Mouse (Mus musculus): ENCODE results near the gene Tmem127. TPM values are rescaled to one million over a fixed set of nuclear protein-coding genes. Genes with fewer than 3 reads are reported as not detected.

The Tmem127 gene
- polyA plus RNA-seq, 1 experiment from 2014 or later, result 30.4 TPM

- no peak for TF ChIP-seq CTCF (IDR thresholded peaks at IDR 0.05)
- no peak for TF ChIP-seq EP300 (IDR thresholded peaks at IDR 0.05)
- no peaks in the 10 kb centered on the region for H3K27me3 ChIP-seq (replicated peaks; ENCODE audit: insufficient read depth, low read length)
- ATAC-seq (no peak), DNase-seq (ENCODE audit: low spot score) (no peak)
- H3K9me3 ChIP-seq (ENCODE audit: low read length), result no peaks in the 10 kb centered on the region
- no peak overlapping the region for H3K4me3 ChIP-seq (ENCODE audit: low read depth, low read length)
- H3K4me2 ChIP-seq (replicated peaks; ENCODE audit: low read depth, low read length), result no peak overlapping the region
- no peak overlapping the region for H3K27ac ChIP-seq (ENCODE audit: low read length)
- WGBS, result 87% methylated on average over 9 of the region's 9 CpGs
- no peak overlapping the region for H3K9ac ChIP-seq (replicated peaks; ENCODE audit: low read depth)
- no peaks in the 10 kb centered on the region for H3K36me3 ChIP-seq (ENCODE audit: insufficient read depth, low read length)
- peaks cover 9% of the 10 kb centered on the region; the same call in 1 of the 2 replicates for H3K4me1 ChIP-seq (ENCODE audit: insufficient read depth, low read depth, low read length)
Observed at GRCm38 (mm10) chr2:127250291-127251008, 2.7 kb downstream of the Tmem127 start.

DNA sequence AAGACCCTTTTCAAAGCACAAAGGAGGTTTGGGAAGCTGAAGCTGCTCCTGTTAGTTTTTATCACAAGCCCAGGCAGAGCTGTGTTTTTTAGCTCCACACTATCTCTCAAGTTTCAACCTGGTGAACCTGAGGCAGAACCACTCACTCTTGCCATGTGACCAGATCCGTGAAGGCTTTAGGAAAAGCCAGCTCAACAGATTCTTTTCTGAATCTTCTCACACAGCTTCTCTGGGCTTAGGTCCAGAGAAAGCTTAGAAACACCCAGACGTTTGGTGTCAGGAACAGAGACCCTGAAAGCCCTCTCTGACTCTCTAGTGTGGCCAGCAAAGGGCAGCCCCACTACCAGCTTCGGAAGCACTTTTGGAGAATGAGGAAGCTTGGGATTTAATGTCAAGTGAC, 3.7 kb downstream of the Tmem127 start:
- Histone ChIP-seq H3K4me2 (replicated peaks; ENCODE audit: low read depth, low read length) (no peak overlapping the region), H3K4me3 (ENCODE audit: low read depth, low read length) (no peak overlapping the region)
- no peak for TF ChIP-seq CTCF (IDR thresholded peaks at IDR 0.05)
- no peak for TF ChIP-seq EP300 (IDR thresholded peaks at IDR 0.05)

GRCm38 (mm10) chr2:127251880-127252527, 4.3 kb downstream of the Tmem127 start:
- TF ChIP-seq EP300 (IDR thresholded peaks at IDR 0.05) (no peak), CTCF (IDR thresholded peaks at IDR 0.05) (no peak)
- DNase-seq (ENCODE audit: low spot score) (no peak), ATAC-seq (no peak)
- no peak overlapping the region for H3K9ac ChIP-seq (replicated peaks; ENCODE audit: low read depth)
- 55% methylated on average over 3 of the region's 3 CpGs for WGBS
- peaks cover 3% of the 10 kb centered on the region; the same call in 1 of the 2 replicates for H3K36me3 ChIP-seq (ENCODE audit: insufficient read depth, low read length)
- H3K9me3 ChIP-seq (ENCODE audit: low read length), result no peaks in the 10 kb centered on the region
- H3K4me3 ChIP-seq (ENCODE audit: low read depth, low read length), result no peak overlapping the region
- no peaks in the 10 kb centered on the region for H3K27me3 ChIP-seq (replicated peaks; ENCODE audit: insufficient read depth, low read length)
- H3K4me1 ChIP-seq (ENCODE audit: insufficient read depth, low read depth, low read length), result peaks cover 6% of the 10 kb centered on the region; the same call in 1 of the 2 replicates
- no peak overlapping the region for H3K4me2 ChIP-seq (replicated peaks; ENCODE audit: low read depth, low read length)
- H3K27ac ChIP-seq (ENCODE audit: low read length), result no peak overlapping the region

More for the DNA sequence above, 3.7 kb downstream of the Tmem127 start:
- no peak for DNase-seq (ENCODE audit: low spot score)
- Histone ChIP-seq H3K27ac (ENCODE audit: low read length) (no peak overlapping the region), H3K36me3 (ENCODE audit: insufficient read depth, low read length) (no peaks in the 10 kb centered on the region), H3K4me1 (ENCODE audit: insufficient read depth, low read depth, low read length) (peaks cover 9% of the 10 kb centered on the region; the same call in 1 of the 2 replicates), H3K9me3 (ENCODE audit: low read length) (no peaks in the 10 kb centered on the region), H3K27me3 (replicated peaks; ENCODE audit: insufficient read depth, low read length) (no peaks in the 10 kb centered on the region), H3K9ac (replicated peaks; ENCODE audit: low read depth) (no peak overlapping the region)
- 59% methylated on average over 3 of the region's 3 CpGs for WGBS
- ATAC-seq, result no peak

DNA sequence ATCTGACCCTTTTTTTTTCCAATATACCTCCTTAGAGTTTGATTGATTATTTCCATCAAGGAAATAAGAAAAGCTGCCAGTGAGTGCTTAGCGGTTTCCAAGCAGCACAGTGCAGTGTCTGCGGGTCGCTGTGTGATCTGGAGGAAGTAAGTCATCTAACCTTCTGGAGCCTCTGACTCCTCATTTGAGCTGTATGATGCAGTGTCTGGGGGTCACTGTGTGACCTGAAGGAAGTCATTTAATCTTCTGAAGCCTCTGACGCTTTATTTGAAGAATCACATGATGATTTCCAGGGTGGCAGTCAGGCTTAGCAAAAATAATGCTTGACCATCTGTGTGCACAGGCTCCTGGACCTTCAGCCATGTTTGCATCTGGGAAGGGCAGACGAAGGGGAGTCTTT, 5.1 kb downstream of the Tmem127 start:
- Histone ChIP-seq H3K27ac (ENCODE audit: low read length) (no peak overlapping the region), H3K4me2 (replicated peaks; ENCODE audit: low read depth, low read length) (no peak overlapping the region), H3K9me3 (ENCODE audit: low read length) (no peaks in the 10 kb centered on the region), H3K4me3 (ENCODE audit: low read depth, low read length) (no peak overlapping the region), H3K9ac (replicated peaks; ENCODE audit: low read depth) (no peak overlapping the region), H3K27me3 (replicated peaks; ENCODE audit: insufficient read depth, low read length) (no peaks in the 10 kb centered on the region), H3K4me1 (ENCODE audit: insufficient read depth, low read depth, low read length) (0 out of 2 replicates have a peak, but pooled peaks cover 5% of the 10 kb centered on the region), H3K36me3 (ENCODE audit: insufficient read depth, low read length) (peaks cover 10% of the 10 kb centered on the region; the same call in 1 of the 2 replicates)
- ATAC-seq, result no peak
- WGBS, result 52% methylated on average over 5 of the region's 5 CpGs
- TF ChIP-seq EP300 (IDR thresholded peaks at IDR 0.05) (no peak), CTCF (IDR thresholded peaks at IDR 0.05) (no peak)
- DNase-seq (ENCODE audit: low spot score), result no peak

DNA sequence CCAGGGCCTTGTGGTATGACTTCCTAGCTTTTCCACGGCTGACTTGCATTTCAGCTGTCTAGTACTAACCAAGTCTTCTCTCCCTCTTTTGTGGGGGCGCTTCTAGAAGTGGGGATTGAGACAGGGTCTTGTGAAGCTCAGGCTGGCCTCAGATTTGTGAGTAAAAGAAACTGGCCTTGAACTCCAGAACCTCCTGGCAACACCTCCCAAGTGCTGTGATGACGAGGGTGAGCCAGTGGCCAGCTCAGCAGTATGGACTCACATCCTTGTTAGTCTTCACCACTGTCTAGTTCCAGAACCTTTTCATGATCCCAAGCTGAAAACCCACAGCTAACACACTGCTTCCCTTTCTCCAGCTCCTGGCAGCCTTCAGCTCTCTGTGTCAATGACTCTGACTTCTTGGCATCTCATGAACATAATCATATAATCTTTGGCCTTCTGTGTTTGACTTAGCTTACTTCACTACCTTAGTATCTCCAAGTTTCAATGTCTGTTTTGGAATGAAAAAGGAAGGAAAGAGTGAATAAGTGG, 7.0 kb downstream of the Tmem127 start:
- no peak for ATAC-seq

GRCm38 (mm10) chr2:127255294-127255693, 7.6 kb downstream of the Tmem127 start:
- Histone ChIP-seq H3K9ac (replicated peaks; ENCODE audit: low read depth) (no peak overlapping the region), H3K4me3 (ENCODE audit: low read depth, low read length) (no peak overlapping the region), H3K27ac (ENCODE audit: low read length) (no peak overlapping the region), H3K4me2 (replicated peaks; ENCODE audit: low read depth, low read length) (no peak overlapping the region), H3K9me3 (ENCODE audit: low read length) (no peaks in the 10 kb centered on the region), H3K4me1 (ENCODE audit: insufficient read depth, low read depth, low read length) (no peaks in the 10 kb centered on the region), H3K36me3 (ENCODE audit: insufficient read depth, low read length) (peaks cover 16% of the 10 kb centered on the region; the same call in 1 of the 2 replicates), H3K27me3 (replicated peaks; ENCODE audit: insufficient read depth, low read length) (no peaks in the 10 kb centered on the region)
- DNase-seq (ENCODE audit: low spot score), result no peak
- TF ChIP-seq EP300 (IDR thresholded peaks at IDR 0.05) (no peak), CTCF (IDR thresholded peaks at IDR 0.05) (no peak)
- WGBS, result 82% methylated on average over 6 of the region's 6 CpGs
- no peak for ATAC-seq

More for the DNA sequence above, 7.0 kb downstream of the Tmem127 start:
- Histone ChIP-seq H3K4me3 (ENCODE audit: low read depth, low read length) (no peak overlapping the region), H3K27ac (ENCODE audit: low read length) (no peak overlapping the region), H3K4me1 (ENCODE audit: insufficient read depth, low read depth, low read length) (no peaks in the 10 kb centered on the region), H3K4me2 (replicated peaks; ENCODE audit: low read depth, low read length) (no peak overlapping the region), H3K9ac (replicated peaks; ENCODE audit: low read depth) (no peak overlapping the region), H3K36me3 (ENCODE audit: insufficient read depth, low read length) (peaks cover 16% of the 10 kb centered on the region; the same call in 1 of the 2 replicates), H3K9me3 (ENCODE audit: low read length) (no peaks in the 10 kb centered on the region), H3K27me3 (replicated peaks; ENCODE audit: insufficient read depth, low read length) (no peaks in the 10 kb centered on the region)
- no peak for DNase-seq (ENCODE audit: low spot score)
- whole genome bisulfite sequencing, result 86% methylated on average over 3 of the region's 3 CpGs
- TF ChIP-seq EP300 (IDR thresholded peaks at IDR 0.05), result no peak
- TF ChIP-seq CTCF (IDR thresholded peaks at IDR 0.05), result no peak
